Mouse (Mus musculus): ENCODE data around the gene Afap1l2. TPM values are rescaled to one million over a fixed set of nuclear protein-coding genes. Genes with fewer than 3 reads are reported as not detected.

Afap1l2 gene
- total RNA-seq, 2 experiments from 2014 or later = 10.1 to 11.9 TPM

DNA sequence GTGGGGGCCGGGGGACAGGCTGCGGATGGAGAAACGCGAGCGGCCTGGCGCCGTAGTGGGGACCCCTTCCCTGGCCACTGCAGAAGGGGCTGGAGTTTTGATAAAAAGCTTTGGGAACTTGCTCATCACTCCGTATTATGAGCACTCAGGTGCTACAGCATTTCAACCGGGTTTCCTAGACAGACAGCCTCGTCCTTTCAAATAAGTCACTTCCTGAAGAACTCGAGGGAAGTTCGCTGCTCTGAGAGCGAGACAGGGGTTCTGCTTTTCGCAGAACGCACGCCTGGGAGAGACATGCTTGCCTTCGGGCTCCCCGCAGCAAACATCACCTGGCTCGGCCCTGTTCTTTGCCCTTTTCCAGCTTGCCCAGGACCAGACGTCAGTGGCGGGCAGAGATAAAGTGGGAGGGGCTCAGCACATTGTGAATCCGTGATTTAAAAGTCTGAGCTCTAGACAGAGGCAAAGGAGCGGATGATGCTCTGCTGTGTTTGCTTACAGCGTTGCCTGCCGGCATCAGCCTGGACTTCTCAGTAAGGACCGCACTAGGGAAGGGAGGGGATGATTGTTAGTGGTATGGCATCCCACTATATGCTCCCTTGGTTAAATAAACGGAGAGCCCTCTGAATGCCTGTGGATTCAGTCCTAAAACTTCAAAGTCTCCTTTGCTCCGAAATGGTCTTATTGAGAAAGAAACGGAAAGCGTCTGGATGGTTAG, 133.3 kb downstream of the Afap1l2 start:
- no peak for DNase-seq

DNA sequence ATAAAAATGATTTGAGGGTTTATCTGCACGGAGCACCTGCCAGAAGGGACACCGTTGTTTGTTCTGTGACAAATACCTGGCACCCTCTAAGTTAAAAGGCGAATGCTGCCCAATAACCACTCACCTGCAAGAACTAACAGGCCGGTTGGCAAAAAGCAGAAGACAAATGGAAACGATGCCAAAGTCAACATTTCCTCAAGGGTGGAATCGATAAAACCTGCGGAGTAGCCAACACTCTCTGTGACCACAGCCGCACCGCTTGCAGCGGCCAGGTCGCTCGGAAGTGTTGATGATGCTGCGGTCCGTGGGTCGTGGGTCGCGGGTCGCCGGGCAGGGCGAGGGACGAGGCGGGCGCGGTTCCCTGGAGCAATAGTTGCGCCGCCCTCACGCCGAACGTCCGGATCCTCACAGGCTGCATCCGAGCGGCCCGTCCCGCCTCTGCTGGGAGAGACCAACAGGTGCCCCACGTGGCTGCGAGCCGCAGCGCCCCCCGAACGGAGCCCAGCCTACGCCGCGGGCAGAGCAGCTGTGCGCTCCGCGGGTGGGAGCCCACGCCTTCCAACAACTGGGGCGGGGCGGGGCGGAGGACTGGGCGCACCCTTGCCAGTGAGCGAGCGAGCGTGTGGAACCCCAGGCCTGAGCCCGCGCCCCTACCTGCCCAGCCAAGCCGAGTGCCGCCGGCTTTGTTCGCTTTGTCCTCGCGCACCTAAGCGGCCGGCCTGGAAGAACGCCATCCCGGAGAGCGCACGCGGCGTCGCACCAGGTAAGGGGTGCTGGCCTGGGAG, 134.0 kb downstream of the Afap1l2 start, which contains the start of gene Vwa2:
Gene Vwa2, plus strand, starts transcription at position 434 of the 785 bp plus-strand sequence.
- no peak for DNase-seq

DNA sequence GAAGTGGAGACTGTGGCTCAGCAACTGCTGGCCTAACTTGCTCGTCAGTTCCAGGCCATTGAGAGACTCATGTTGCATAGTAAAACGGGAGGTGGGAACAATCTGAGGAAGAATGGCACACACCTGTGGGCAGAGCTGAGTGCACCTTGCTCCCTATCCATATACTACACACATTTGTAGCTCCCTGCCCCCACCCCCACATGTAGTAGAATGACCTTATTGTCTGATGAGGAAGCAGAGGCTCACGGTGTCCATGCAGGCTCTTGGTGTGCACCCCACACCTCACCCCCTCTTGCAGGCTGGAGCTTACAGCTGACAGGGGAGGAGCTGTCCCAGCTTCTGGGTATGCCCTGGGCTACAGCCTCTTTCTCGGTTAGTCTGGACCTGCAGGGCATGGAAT, 140.3 kb downstream of the Afap1l2 start:
- no peak for DNase-seq

Other genes with a start within 250 kb of the Afap1l2 start
- gene Ccdc186, start 186.0 kb downstream of the Afap1l2 start, total RNA-seq (2021) = 10 to 100 TPM; 22.8 to 26.6 TPM
- gene Tdrd1, start 182.0 kb downstream of the Afap1l2 start, total RNA-seq (2021) = under 1 TPM; 0.11 to 0.17 TPM
- gene Vwa2, start 134.0 kb downstream of the Afap1l2 start, total RNA-seq (2021) = not detected

All from heart, postnatal 4 days (tissue).